Mouse (Mus musculus) gastrocnemius, adult 18-20 months (tissue): ENCODE results near the gene Treml2. TPM values are rescaled to one million over a fixed set of nuclear protein-coding genes. Genes with fewer than 3 reads are reported as not detected.

Experiments
- DNase-seq: peaks from one replicate; pipeline ENCODE4 v3.0.0; 2021; ENCODE audit warnings: low spot score
- long read RNA-seq, 2 experiments: library from polyadenylated mRNA; stranded (forward); transcript quantifications; one replicate each; pipeline ENCODE4 v2.0.0; 2021
- total RNA-seq, 2 experiments: library from RNA; stranded (reverse); gene quantifications; 2 replicates each; pipeline ENCODE4 v1.2.3; 2021

The Treml2 gene
- under 1 TPM in 1 of 2 experiments, not detected in 1; 0.12 TPM for total RNA-seq
- long read RNA-seq, experiment 1 = 0 reads
- long read RNA-seq, experiment 2 = 0 reads

- DNase-seq = no peak
Observed at GRCm38 (mm10) chr17:48299203-48299602, at the start of gene Treml2. Gene Treml2 (plus strand): TSS chr17:48299498.

GRCm38 (mm10) chr17:48249501-48249900 lies 49.8 kb upstream of the Treml2 start:
- DNase-seq = no peak

GRCm38 (mm10) chr17:48250631-48251030 lies 48.7 kb upstream of the Treml2 start:
- DNase-seq = no peak

GRCm38 (mm10) chr17:48256575-48256974 lies 42.7 kb upstream of the Treml2 start:
- no peak for DNase-seq

- DNase-seq = no peak
Observed at GRCm38 (mm10) chr17:48261868-48262267, 37.4 kb upstream of the Treml2 start.

- no peak for DNase-seq
Observed at GRCm38 (mm10) chr17:48263741-48264362, 35.4 kb upstream of the Treml2 start, which contains the start of gene Treml4. Gene Treml4 (plus strand): TSS chr17:48264295.

GRCm38 (mm10) chr17:48264662-48265061 lies 34.6 kb upstream of the Treml2 start:
- no peak for DNase-seq

GRCm38 (mm10) chr17:48266138-48266537 lies 33.2 kb upstream of the Treml2 start:
- no peak for DNase-seq

GRCm38 (mm10) chr17:48266610-48267304 lies 32.5 kb upstream of the Treml2 start:
- DNase-seq = no peak

GRCm38 (mm10) chr17:48267591-48267990 lies 31.7 kb upstream of the Treml2 start:
- no peak for DNase-seq

GRCm38 (mm10) chr17:48268276-48268675 lies 31.0 kb upstream of the Treml2 start:
- DNase-seq = no peak

GRCm38 (mm10) chr17:48269833-48270232 lies 29.5 kb upstream of the Treml2 start:
- no peak for DNase-seq

GRCm38 (mm10) chr17:48272158-48272557 lies 27.1 kb upstream of the Treml2 start:
- DNase-seq = no peak

- DNase-seq = no peak
Observed at GRCm38 (mm10) chr17:48272598-48272997, 26.7 kb upstream of the Treml2 start.

- DNase-seq = no peak
Observed at GRCm38 (mm10) chr17:48274098-48274497, 25.2 kb upstream of the Treml2 start.

- DNase-seq = peak; percentile 63
Observed at GRCm38 (mm10) chr17:48274885-48275284, 24.4 kb upstream of the Treml2 start.

- no peak for DNase-seq
Observed at GRCm38 (mm10) chr17:48275736-48276135, 23.6 kb upstream of the Treml2 start.

GRCm38 (mm10) chr17:48278381-48278780 lies 20.9 kb upstream of the Treml2 start:
- DNase-seq = no peak

GRCm38 (mm10) chr17:48279002-48279401 lies 20.3 kb upstream of the Treml2 start:
- no peak for DNase-seq

GRCm38 (mm10) chr17:48280943-48281738 lies 18.2 kb upstream of the Treml2 start:
- no peak for DNase-seq

GRCm38 (mm10) chr17:48281739-48282085 lies 17.6 kb upstream of the Treml2 start:
- DNase-seq = no peak

- no peak for DNase-seq
Observed at GRCm38 (mm10) chr17:48286765-48287164, 12.5 kb upstream of the Treml2 start.
